Mouse (Mus musculus): ENCODE data around the gene Ly6g6c. TPM values are rescaled to one million over a fixed set of nuclear protein-coding genes. Genes with fewer than 3 reads are reported as not detected.
A peak's percentile ranks its signal among the peaks of the same experiment; 100 is the strongest.

Ly6g6c gene
- polyA plus RNA-seq, 1 experiment = 4.0 TPM

GRCm38 (mm10) chr17:35047688-35048087 is 17.5 kb upstream of the Ly6g6c start:
- no peaks in the 10 kb centered on the region for H3K27me3 ChIP-seq (ENCODE audit: control insufficient read depth, insufficient read depth, low read length, poor library complexity, severe bottlenecking)
- peaks cover 7% of the 10 kb centered on the region for H3K4me1 ChIP-seq (ENCODE audit: control insufficient read depth, insufficient read depth, low read length)
- H3K9me3 ChIP-seq (replicated peaks; ENCODE audit: control insufficient read depth, insufficient read depth, low read length, poor library complexity, severe bottlenecking) = no peaks in the 10 kb centered on the region
- no peak overlapping the region for H3K4me3 ChIP-seq (ENCODE audit: low read depth, low read length)
- no peak overlapping the region for H3K27ac ChIP-seq (ENCODE audit: insufficient read depth, low read length)
- no peaks in the 10 kb centered on the region for H3K36me3 ChIP-seq (ENCODE audit: control insufficient read depth, insufficient read depth, low read length, poor library complexity, severe bottlenecking)
- TF ChIP-seq POLR2A (IDR thresholded peaks at IDR 0.05; ENCODE audit: insufficient read depth, low read length) = no peak
- no peak for TF ChIP-seq CTCF (IDR thresholded peaks at IDR 0.05; ENCODE audit: low read depth, low read length)
- TF ChIP-seq EP300 (IDR thresholded peaks at IDR 0.05; ENCODE audit: insufficient read depth, low read depth, low read length) = no peak
- no peak overlapping the region for H3K9ac ChIP-seq (ENCODE audit: low read depth, poor library complexity, severe bottlenecking)

GRCm38 (mm10) chr17:35048149-35048931 is 16.8 kb upstream of the Ly6g6c start:
- H3K4me1 ChIP-seq (ENCODE audit: control insufficient read depth, insufficient read depth, low read length) = peaks cover 9% of the 10 kb centered on the region
- H3K9ac ChIP-seq (ENCODE audit: low read depth, poor library complexity, severe bottlenecking) = no peak overlapping the region
- peaks cover 5% of the 10 kb centered on the region for H3K36me3 ChIP-seq (ENCODE audit: control insufficient read depth, insufficient read depth, low read length, poor library complexity, severe bottlenecking)
- H3K4me3 ChIP-seq (ENCODE audit: low read depth, low read length) = no peak overlapping the region
- H3K9me3 ChIP-seq (replicated peaks; ENCODE audit: control insufficient read depth, insufficient read depth, low read length, poor library complexity, severe bottlenecking) = no peaks in the 10 kb centered on the region
- no peaks in the 10 kb centered on the region for H3K27me3 ChIP-seq (ENCODE audit: control insufficient read depth, insufficient read depth, low read length, poor library complexity, severe bottlenecking)
- no peak for TF ChIP-seq POLR2A (IDR thresholded peaks at IDR 0.05; ENCODE audit: insufficient read depth, low read length)
- H3K27ac ChIP-seq (ENCODE audit: insufficient read depth, low read length) = no peak overlapping the region

- no peak overlapping the region for H3K27ac ChIP-seq (ENCODE audit: insufficient read depth, low read length)
- no peak overlapping the region; the same call in 1 of the 2 replicates for H3K9ac ChIP-seq (ENCODE audit: low read depth, poor library complexity, severe bottlenecking)
- no peaks in the 10 kb centered on the region for H3K9me3 ChIP-seq (replicated peaks; ENCODE audit: control insufficient read depth, insufficient read depth, low read length, poor library complexity, severe bottlenecking)
- H3K36me3 ChIP-seq (ENCODE audit: control insufficient read depth, insufficient read depth, low read length, poor library complexity, severe bottlenecking) = peaks cover 9% of the 10 kb centered on the region
- H3K4me3 ChIP-seq (ENCODE audit: low read depth, low read length) = no peak overlapping the region
- no peaks in the 10 kb centered on the region for H3K27me3 ChIP-seq (ENCODE audit: control insufficient read depth, insufficient read depth, low read length, poor library complexity, severe bottlenecking)
- no peak for TF ChIP-seq CTCF (IDR thresholded peaks at IDR 0.05; ENCODE audit: low read depth, low read length)
- TF ChIP-seq EP300 (IDR thresholded peaks at IDR 0.05; ENCODE audit: insufficient read depth, low read depth, low read length) = no peak
- TF ChIP-seq POLR2A (IDR thresholded peaks at IDR 0.05; ENCODE audit: insufficient read depth, low read length) = no peak
- H3K4me1 ChIP-seq (ENCODE audit: control insufficient read depth, insufficient read depth, low read length) = peaks cover 9% of the 10 kb centered on the region
These were observed 16.2 kb upstream of the Ly6g6c start for GRCm38 (mm10) chr17:35048932-35049440.

- no peak for TF ChIP-seq EP300 (IDR thresholded peaks at IDR 0.05; ENCODE audit: insufficient read depth, low read depth, low read length)
- TF ChIP-seq CTCF (IDR thresholded peaks at IDR 0.05; ENCODE audit: low read depth, low read length) = no peak
- TF ChIP-seq POLR2A (IDR thresholded peaks at IDR 0.05; ENCODE audit: insufficient read depth, low read length) = no peak
- H3K27me3 ChIP-seq (ENCODE audit: control insufficient read depth, insufficient read depth, low read length, poor library complexity, severe bottlenecking) = no peaks in the 10 kb centered on the region
- H3K4me1 ChIP-seq (ENCODE audit: control insufficient read depth, insufficient read depth, low read length) = peaks cover 9% of the 10 kb centered on the region
- H3K4me3 ChIP-seq (ENCODE audit: low read depth, low read length) = peak within 1 kb of the TSS; percentile 90
- peak within 1 kb of the TSS; percentile 70 for H3K27ac ChIP-seq (ENCODE audit: insufficient read depth, low read length)
- peaks cover 14% of the 10 kb centered on the region for H3K36me3 ChIP-seq (ENCODE audit: control insufficient read depth, insufficient read depth, low read length, poor library complexity, severe bottlenecking)
- H3K9me3 ChIP-seq (replicated peaks; ENCODE audit: control insufficient read depth, insufficient read depth, low read length, poor library complexity, severe bottlenecking) = no peaks in the 10 kb centered on the region
- H3K9ac ChIP-seq (ENCODE audit: low read depth, poor library complexity, severe bottlenecking) = peak within 1 kb of the TSS; percentile 94
These were observed 15.6 kb upstream of the Ly6g6c start, which contains the start of gene Clic1 for GRCm38 (mm10) chr17:35049561-35050016. Clic1 (plus strand) TSS chr17:35049966.

GRCm38 (mm10) chr17:35050126-35050750 is 14.9 kb upstream of the Ly6g6c start:
- H3K9ac ChIP-seq (ENCODE audit: low read depth, poor library complexity, severe bottlenecking) = peak overlapping the region; percentile 94
- peak overlapping the region; percentile 70 for H3K27ac ChIP-seq (ENCODE audit: insufficient read depth, low read length)
- peak overlapping the region; percentile 90 for H3K4me3 ChIP-seq (ENCODE audit: low read depth, low read length)
- peaks cover 9% of the 10 kb centered on the region for H3K4me1 ChIP-seq (ENCODE audit: control insufficient read depth, insufficient read depth, low read length)
- H3K36me3 ChIP-seq (ENCODE audit: control insufficient read depth, insufficient read depth, low read length, poor library complexity, severe bottlenecking) = peaks cover 18% of the 10 kb centered on the region
- TF ChIP-seq POLR2A (IDR thresholded peaks at IDR 0.05; ENCODE audit: insufficient read depth, low read length) = peak; percentile 49
- TF ChIP-seq CTCF (IDR thresholded peaks at IDR 0.05; ENCODE audit: low read depth, low read length) = no peak
- no peaks in the 10 kb centered on the region for H3K27me3 ChIP-seq (ENCODE audit: control insufficient read depth, insufficient read depth, low read length, poor library complexity, severe bottlenecking)
- H3K9me3 ChIP-seq (replicated peaks; ENCODE audit: control insufficient read depth, insufficient read depth, low read length, poor library complexity, severe bottlenecking) = no peaks in the 10 kb centered on the region

Data from ES-Bruce4 (cell line).